Mouse (Mus musculus) lung, adult 2 months (tissue): ENCODE measurements around the gene Dimt1.

Source experiments
- CTCF ChIP-seq: fragments of 200-500 bp; IDR thresholded peaks from 2 replicates; pipeline ENCODE4 v1.5.1; 2011; ENCODE audit warnings: mild to moderate bottlenecking, low read length, control low read depth; ENCODE audit not compliant: insufficient read depth
- POLR2A ChIP-seq: fragments of 200-500 bp; IDR thresholded peaks from 2 replicates; pipeline ENCODE4 v1.6.1; 2011; ENCODE audit warnings: low read depth, mild to moderate bottlenecking, control low read depth, low read length, borderline replicate concordance; ENCODE audit errors: extremely low read depth

GRCm38 (mm10) chr13:106961496-106961895, 14.6 kb downstream of the Dimt1 start:
- no peak for TF ChIP-seq POLR2A
- no peak for TF ChIP-seq CTCF
